In the genomic region with DNA sequence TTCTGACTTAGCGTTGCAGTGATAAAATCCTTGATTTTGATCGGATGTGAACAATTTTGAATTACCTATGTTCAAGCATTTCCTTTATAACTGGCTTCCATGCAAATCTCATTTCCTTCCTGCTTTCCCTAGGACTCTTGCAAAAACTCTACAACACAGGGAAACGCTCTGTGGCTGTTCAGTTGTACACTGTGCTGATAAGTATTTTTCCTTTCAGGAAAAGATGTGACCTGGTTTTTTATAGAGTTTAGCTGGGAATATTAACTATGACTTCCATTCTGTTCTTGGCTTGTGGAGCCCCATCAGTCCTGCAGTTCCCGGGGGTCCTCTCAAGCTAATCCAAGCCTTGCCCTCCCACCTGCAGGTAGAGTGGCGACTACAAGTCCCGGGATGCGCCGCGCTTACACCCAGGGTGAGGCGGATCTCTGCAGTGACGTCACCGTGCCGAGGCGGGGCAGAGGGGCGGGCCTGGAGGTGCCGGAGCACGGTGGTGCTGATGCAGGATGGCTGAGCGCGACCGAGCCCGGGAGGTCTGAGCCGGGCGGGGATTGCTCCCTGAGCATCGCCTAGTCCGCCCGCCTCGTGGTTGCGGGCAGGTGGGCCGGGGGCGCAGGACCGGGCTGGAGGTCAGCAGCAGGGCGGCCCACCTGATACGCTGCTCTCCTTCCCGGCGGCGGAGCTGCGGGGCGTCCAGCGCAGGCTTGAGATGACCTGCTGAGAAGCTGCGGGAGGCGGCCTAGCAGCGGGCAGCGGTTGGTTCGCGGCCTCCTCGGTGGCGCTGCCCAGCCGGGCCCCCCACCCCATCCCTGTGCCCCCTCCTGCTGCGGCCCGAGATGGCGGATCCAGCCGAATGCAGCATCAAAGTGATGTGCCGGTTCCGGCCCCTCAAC, we compare ENCODE assay signal across 8 mouse cellular contexts. TPM values are rescaled to one million over a fixed set of nuclear protein-coding genes. Genes with fewer than 3 reads are reported as not detected.
DNase-seq lines count a peak whose midpoint lies in the region; ATAC-seq lines count a peak whose summit lies in the region.

TSS of gene Kif5c (plus strand) at position 470 of the 890 bp plus-strand sequence.

- peak; percentile 89 for DNase-seq in adrenal gland, adult 2 months
- DNase-seq in embryo, embryonic 11 days, result peak; percentile 95
- peak; percentile 69 for DNase-seq in gastrocnemius, postnatal 25 days
- peak; percentile 83 to 93 for DNase-seq in left cerebral cortex, adult 8-10 months (ENCODE audit: low spot score in 2 of 2)
- DNase-seq in right cerebral cortex, adult 18-20 months, result peak; percentile 97
- DNase-seq in urinary bladder, adult 18-20 months (ENCODE audit: low spot score in 2 of 2), result peak; percentile 82 to 84

- peak; percentile 91 for ATAC-seq in inflammation-experienced regulatory T-cells, adult 6 months
- ATAC-seq in megakaryocyte, adult 5-6 weeks (ENCODE audit: poor library complexity, severe bottlenecking), result peak; percentile 93

RNA-seq across cellular contexts. Expression of gene Kif5c, which starts in this region (rescaled TPM):
- total RNA-seq in adrenal gland, adult 2 months (2021), result 10 to 100 TPM in 1 of 2 experiments, 1 to 10 TPM in 1; 8.8 to 10.8 TPM
- 0.63 and 0.87 TPM in 2 replicates for polyA plus RNA-seq in adrenal gland, adult 2 months (2012; rRNA removed)
- total RNA-seq in gastrocnemius, postnatal 25 days (2021), result under 1 TPM; 0.24 to 0.41 TPM
- polyA plus RNA-seq in inflammation-experienced regulatory T-cells, adult 6 months (2017; shearing (Covaris generic)), result 1 to 10 TPM; 2.5 to 3.1 (median 2.6) TPM
- 100 to 1,000 TPM; 526 to 565 (median 546) TPM for total RNA-seq in left cerebral cortex, adult 8-10 months (2022)
- 0.13 and 0.16 TPM in 2 replicates for total RNA-seq in megakaryocyte, adult 5-6 weeks (2015)
- 0.15 and 0.28 TPM in 2 replicates for total RNA-seq in megakaryocyte, adult 5-6 weeks (2017)

Comparison
In these comparisons a context has a peak if more than half of its experiments do, and no peak if none do; other contexts are left out.
1. Peak in every context shown above with its lines: DNase-seq and ATAC-seq.
2. RNA of gene Kif5c (total RNA-seq): 526 to 565 TPM in left cerebral cortex, adult 8-10 months; 8.8 to 10.8 TPM in adrenal gland, adult 2 months, 0.24 to 0.41 TPM in gastrocnemius, postnatal 25 days and 0.13 to 0.28 TPM in megakaryocyte, adult 5-6 weeks; every median in the first group is over 10 times any median in the second.
3. Peak in DNase-seq in gastrocnemius, postnatal 25 days; RNA of the gene not detected or under 1 TPM.
4. Peak in ATAC-seq in megakaryocyte, adult 5-6 weeks; RNA of the gene not detected or under 1 TPM.